Mouse (Mus musculus): Measurements from ENCODE around the gene Cacna1h. TPM values are rescaled to one million over a fixed set of nuclear protein-coding genes. Genes with fewer than 3 reads are reported as not detected.

Cacna1h gene
- polyA plus RNA-seq, 1 experiment from 2014 or later: 1.6 TPM

GRCm38 (mm10) chr17:25441417-25441816 is 7.8 kb upstream of the Cacna1h start:
- Histone ChIP-seq H3K27me3 (replicated peaks) (peaks cover 10% of the 10 kb centered on the region; the same call in 1 of the 2 replicates), H3K9ac (no peak overlapping the region), H3K4me2 (no peak overlapping the region), H3K4me1 (0 out of 2 replicates have a peak, but pooled peaks cover 6% of the 10 kb centered on the region), H3K4me3 (no peak overlapping the region), H3K36me3 (no peaks in the 10 kb centered on the region), H3K9me3 (replicated peaks) (no peaks in the 10 kb centered on the region), H3K27ac (no peak overlapping the region)
- ATAC-seq: peak; percentile 46
- 46% methylated on average over 6 of the region's 6 CpGs for WGBS (ENCODE audit: insufficient replicate concordance)

DNA sequence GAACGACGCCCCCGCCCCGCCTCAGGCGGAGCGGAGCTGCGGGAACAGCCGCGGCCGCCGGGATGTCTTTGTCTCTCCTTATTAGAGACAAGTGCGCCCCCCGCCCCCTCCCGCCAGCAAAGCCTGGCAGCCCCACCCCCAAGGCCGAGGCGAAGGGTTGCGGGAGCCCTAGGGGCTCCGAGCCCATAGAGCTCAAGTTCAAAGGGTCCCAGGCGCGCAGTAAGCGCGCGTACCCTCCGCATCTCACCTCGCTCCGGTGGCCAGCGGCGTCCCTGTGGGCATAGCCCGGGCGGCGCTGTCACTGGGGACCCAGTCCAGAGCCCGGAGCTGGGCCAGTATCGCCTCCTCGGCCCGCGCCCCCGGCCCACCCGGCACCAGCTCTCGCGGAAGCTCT is 363 bp downstream of the Cacna1h start:
- Histone ChIP-seq H3K4me2 (peak overlapping the region; percentile 67), H3K4me3 (peak overlapping the region; percentile 58), H3K36me3 (no peaks in the 10 kb centered on the region), H3K4me1 (peaks cover 13% of the 10 kb centered on the region), H3K27me3 (replicated peaks) (peaks cover 90% of the 10 kb centered on the region), H3K27ac (no peak overlapping the region), H3K9me3 (replicated peaks) (no peaks in the 10 kb centered on the region), H3K9ac (peak overlapping the region; percentile 54)
- ATAC-seq: peak; percentile 17
- under 1% methylated on average over 40 of the region's 40 CpGs for WGBS (ENCODE audit: insufficient replicate concordance)

DNA sequence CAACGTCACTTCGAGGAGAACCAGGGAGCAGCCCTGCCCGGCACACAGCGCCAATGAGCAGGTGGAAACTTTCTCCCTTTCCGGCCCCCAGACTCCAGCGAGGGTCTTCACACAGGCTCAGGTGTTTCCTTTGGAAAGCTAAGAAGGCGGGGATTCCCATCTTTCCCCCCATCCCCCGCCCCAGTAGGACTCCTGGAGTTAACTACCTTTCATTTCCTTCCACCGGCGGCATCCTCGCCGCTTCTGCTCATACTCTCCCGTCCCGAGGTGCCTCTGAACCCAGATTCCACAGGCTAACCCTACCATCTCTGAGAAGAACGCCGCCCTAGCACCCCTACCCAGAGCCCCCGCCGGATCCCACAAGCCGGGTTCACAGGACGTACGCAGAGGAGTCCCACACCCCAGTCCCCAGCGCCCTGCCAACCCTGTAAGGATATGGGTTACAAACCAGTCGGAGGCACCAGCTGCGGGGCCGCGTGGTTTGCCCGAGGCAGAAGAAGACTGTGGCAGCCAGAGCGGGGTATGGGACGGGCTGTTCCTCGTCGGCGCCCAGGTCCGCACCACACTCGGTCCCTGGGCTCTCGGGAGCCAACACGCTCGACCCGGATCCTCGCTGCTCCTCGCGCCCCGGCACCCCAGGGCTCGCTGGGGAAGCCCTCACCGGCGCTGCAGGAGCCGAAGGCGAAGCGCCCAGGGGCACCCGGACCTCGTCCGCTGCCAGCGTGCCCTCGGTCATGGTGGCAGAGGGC is 976 bp downstream of the Cacna1h start:
- no peak for ATAC-seq
- Histone ChIP-seq H3K4me1 (peaks cover 13% of the 10 kb centered on the region), H3K9me3 (replicated peaks) (no peaks in the 10 kb centered on the region), H3K36me3 (no peaks in the 10 kb centered on the region), H3K27me3 (replicated peaks) (peaks cover 92% of the 10 kb centered on the region), H3K9ac (0 out of 2 replicates have a peak overlapping the region, but pooled peaks have one; percentile 54), H3K4me2 (peak overlapping the region; percentile 67), H3K4me3 (peak overlapping the region; percentile 58), H3K27ac (no peak overlapping the region)
- 2% methylated on average over 53 of the region's 53 CpGs for WGBS (ENCODE audit: insufficient replicate concordance)

DNA sequence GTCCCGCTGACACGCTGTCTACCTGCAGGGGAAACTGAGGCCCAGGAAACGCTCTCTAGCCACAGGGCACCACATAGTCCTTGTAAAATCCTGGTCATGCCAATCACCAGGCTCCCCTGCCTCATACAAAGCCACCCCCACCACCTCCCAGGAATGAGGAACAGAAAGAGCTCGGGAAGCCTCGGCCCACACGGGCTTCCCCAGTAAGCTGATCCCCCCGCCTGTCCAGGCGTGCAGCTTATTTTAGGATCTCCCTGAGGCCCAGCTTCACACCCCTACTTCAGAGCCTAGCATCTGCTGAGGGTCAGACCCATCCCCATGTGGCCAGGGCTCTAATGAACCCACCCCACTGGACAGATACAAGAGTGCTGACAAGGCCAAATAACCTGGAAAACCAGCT is 3.0 kb downstream of the Cacna1h start:
- ATAC-seq: no peak
- H3K4me2 ChIP-seq: no peak overlapping the region
- H3K9ac ChIP-seq: no peak overlapping the region
- H3K27ac ChIP-seq: no peak overlapping the region
- no peak overlapping the region for H3K4me3 ChIP-seq
- H3K9me3 ChIP-seq (replicated peaks): no peaks in the 10 kb centered on the region
- peaks cover 13% of the 10 kb centered on the region for H3K4me1 ChIP-seq
- H3K27me3 ChIP-seq (replicated peaks): peaks cover 73% of the 10 kb centered on the region
- WGBS (ENCODE audit: insufficient replicate concordance): 39% methylated on average over 8 of the region's 8 CpGs
- no peaks in the 10 kb centered on the region for H3K36me3 ChIP-seq

- Histone ChIP-seq H3K36me3 (no peaks in the 10 kb centered on the region), H3K9ac (no peak overlapping the region), H3K4me1 (peaks cover 13% of the 10 kb centered on the region), H3K27me3 (replicated peaks) (peaks cover 67% of the 10 kb centered on the region), H3K9me3 (replicated peaks) (no peaks in the 10 kb centered on the region), H3K4me2 (no peak overlapping the region), H3K27ac (no peak overlapping the region), H3K4me3 (no peak overlapping the region)
- no peak for ATAC-seq
- 39% methylated on average over 6 of the region's 6 CpGs for whole genome bisulfite sequencing (ENCODE audit: insufficient replicate concordance)
These were observed 3.7 kb downstream of the Cacna1h start for GRCm38 (mm10) chr17:25429886-25430285.

GRCm38 (mm10) chr17:25429240-25429639 is 4.3 kb downstream of the Cacna1h start:
- H3K4me2 ChIP-seq: no peak overlapping the region
- no peak overlapping the region for H3K4me3 ChIP-seq
- no peak for ATAC-seq
- no peaks in the 10 kb centered on the region for H3K36me3 ChIP-seq
- H3K9me3 ChIP-seq (replicated peaks): no peaks in the 10 kb centered on the region
- H3K27me3 ChIP-seq (replicated peaks): peaks cover 60% of the 10 kb centered on the region
- no peak overlapping the region for H3K27ac ChIP-seq
- no peak overlapping the region for H3K9ac ChIP-seq
- 41% methylated on average over 5 of the region's 5 CpGs for WGBS (ENCODE audit: insufficient replicate concordance)
- H3K4me1 ChIP-seq: peaks cover 13% of the 10 kb centered on the region

- ATAC-seq: no peak
These were observed 6.1 kb downstream of the Cacna1h start for GRCm38 (mm10) chr17:25427441-25427840.

GRCm38 (mm10) chr17:25425996-25426395 is 7.6 kb downstream of the Cacna1h start:
- Histone ChIP-seq H3K36me3 (no peaks in the 10 kb centered on the region), H3K4me3 (no peak overlapping the region), H3K27me3 (replicated peaks) (peaks cover 36% of the 10 kb centered on the region), H3K27ac (no peak overlapping the region), H3K9me3 (replicated peaks) (no peaks in the 10 kb centered on the region), H3K9ac (no peak overlapping the region), H3K4me1 (no peaks in the 10 kb centered on the region), H3K4me2 (no peak overlapping the region)
- ATAC-seq: no peak
- WGBS (ENCODE audit: insufficient replicate concordance): 42% methylated on average over 2 of the region's 2 CpGs

More at GRCm38 (mm10) chr17:25427441-25427840, 6.1 kb downstream of the Cacna1h start:
- H3K36me3 ChIP-seq: no peaks in the 10 kb centered on the region
- 0 out of 2 replicates have a peak, but pooled peaks cover 7% of the 10 kb centered on the region for H3K4me1 ChIP-seq
- H3K9ac ChIP-seq: no peak overlapping the region
- no peaks in the 10 kb centered on the region for H3K9me3 ChIP-seq (replicated peaks)
- 40% methylated on average over 10 of the region's 10 CpGs for WGBS (ENCODE audit: insufficient replicate concordance)
- H3K4me3 ChIP-seq: no peak overlapping the region
- H3K4me2 ChIP-seq: no peak overlapping the region
- H3K27ac ChIP-seq: no peak overlapping the region
- H3K27me3 ChIP-seq (replicated peaks): peaks cover 42% of the 10 kb centered on the region

DNA sequence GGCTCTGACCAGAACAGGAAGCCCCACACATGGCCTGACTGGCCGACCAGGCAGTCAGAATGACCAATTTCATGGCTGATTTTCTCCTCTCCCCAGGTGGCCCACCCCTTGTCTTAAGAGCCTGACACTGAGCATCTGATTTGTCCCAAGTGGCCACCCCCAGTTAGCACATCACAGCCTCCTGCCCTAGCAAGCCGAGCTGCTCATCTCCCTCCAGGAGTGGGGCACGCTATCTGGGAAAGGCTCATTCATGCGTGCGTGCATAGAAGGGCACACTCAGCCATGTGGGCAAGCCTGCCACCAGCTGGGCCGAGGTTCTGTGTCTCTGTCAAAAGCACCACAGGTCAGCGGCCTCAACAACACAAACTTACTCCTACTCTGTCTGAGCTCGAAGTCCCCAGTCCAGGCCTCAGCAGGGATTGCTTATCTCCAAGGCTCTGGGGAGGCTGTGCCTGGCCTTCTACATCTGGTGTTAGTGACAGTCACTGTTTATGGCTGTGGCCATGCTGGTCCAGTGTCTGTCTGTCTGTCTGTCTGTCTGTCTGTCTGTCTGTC is 9.0 kb downstream of the Cacna1h start:
- H3K27ac ChIP-seq: no peak overlapping the region
- ATAC-seq: no peak

DNA sequence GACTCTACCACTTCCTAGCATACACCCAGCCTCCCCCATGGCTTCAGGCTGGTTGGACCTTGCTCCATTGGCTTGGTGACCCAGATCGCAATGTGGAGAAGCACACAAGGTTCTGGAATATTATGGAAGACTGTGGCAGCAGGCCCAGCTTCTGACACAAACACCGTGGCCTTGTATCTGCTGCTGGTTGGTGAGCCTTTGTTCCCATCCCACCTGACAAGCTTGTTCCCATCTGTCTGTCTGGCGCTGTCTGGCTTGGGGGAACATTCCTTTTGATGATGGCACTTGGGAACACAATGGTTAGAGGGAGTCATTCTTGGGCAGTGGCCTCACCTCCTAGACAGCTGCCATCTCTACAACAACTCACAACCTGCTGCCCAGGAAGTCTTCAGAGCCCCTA is 12.6 kb downstream of the Cacna1h start:
- Histone ChIP-seq H3K27ac (no peak overlapping the region), H3K9me3 (replicated peaks) (no peaks in the 10 kb centered on the region), H3K4me1 (peaks cover 12% of the 10 kb centered on the region), H3K4me3 (no peak overlapping the region), H3K9ac (no peak overlapping the region), H3K36me3 (no peaks in the 10 kb centered on the region), H3K4me2 (no peak overlapping the region), H3K27me3 (replicated peaks) (0 out of 2 replicates have a peak, but pooled peaks cover 8% of the 10 kb centered on the region)
- ATAC-seq: no peak
- WGBS (ENCODE audit: insufficient replicate concordance): 78% methylated on average over 3 of the region's 3 CpGs

More for the DNA sequence above, 9.0 kb downstream of the Cacna1h start:
- Histone ChIP-seq H3K4me3 (no peak overlapping the region), H3K36me3 (no peaks in the 10 kb centered on the region), H3K9me3 (replicated peaks) (no peaks in the 10 kb centered on the region), H3K4me1 (no peaks in the 10 kb centered on the region), H3K4me2 (no peak overlapping the region), H3K9ac (no peak overlapping the region), H3K27me3 (replicated peaks) (peaks cover 23% of the 10 kb centered on the region)
- 53% methylated on average over 8 of the region's 8 CpGs for WGBS (ENCODE audit: insufficient replicate concordance)

DNA sequence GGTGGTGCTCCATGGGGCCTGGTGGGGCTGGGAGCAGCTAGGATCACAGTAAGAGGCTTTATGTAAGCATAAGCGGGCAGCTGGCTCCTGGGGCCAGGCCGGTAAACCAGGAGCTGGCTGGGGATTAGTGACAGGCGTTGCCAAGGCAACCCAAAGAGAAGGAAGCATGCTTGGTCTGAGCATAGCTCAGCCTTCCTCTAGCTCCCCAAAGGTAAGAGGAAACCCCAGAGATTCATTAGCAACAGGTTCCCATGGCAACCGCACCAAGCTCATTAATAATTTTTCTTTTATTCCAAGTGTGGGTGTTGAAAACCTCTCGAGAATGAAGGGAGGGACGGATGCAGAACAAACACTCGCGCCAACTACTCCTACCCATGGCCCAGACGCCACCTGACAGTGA is 14.7 kb downstream of the Cacna1h start:
- peaks cover 25% of the 10 kb centered on the region for H3K4me1 ChIP-seq
- no peak overlapping the region for H3K9ac ChIP-seq
- no peak overlapping the region for H3K4me2 ChIP-seq
- ATAC-seq: no peak
- no peaks in the 10 kb centered on the region for H3K36me3 ChIP-seq
- 0 out of 2 replicates have a peak, but pooled peaks cover 8% of the 10 kb centered on the region for H3K27me3 ChIP-seq (replicated peaks)
- H3K4me3 ChIP-seq: no peak overlapping the region
- WGBS (ENCODE audit: insufficient replicate concordance): 39% methylated on average over 9 of the region's 9 CpGs
- H3K27ac ChIP-seq: no peak overlapping the region
- H3K9me3 ChIP-seq (replicated peaks): no peaks in the 10 kb centered on the region

DNA sequence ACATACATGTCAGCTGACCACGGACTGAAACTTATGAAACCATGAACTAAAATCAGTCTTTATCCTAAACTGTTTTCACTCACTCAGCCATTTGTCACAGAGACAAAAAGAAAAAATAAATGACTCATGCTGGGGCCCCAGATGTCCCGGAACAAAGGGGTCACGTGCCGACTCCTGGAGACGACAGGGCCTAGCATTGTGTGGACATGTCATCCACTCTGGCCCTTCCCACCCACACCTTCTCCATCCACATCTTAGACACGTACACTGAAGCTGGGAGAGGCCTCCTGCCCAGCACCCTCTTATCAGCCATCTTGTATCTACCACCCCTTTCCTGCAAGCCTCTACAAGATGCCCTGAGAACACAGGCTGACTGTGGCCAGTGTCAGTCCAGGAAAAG is 15.6 kb downstream of the Cacna1h start:
- H3K27me3 ChIP-seq (replicated peaks): 0 out of 2 replicates have a peak, but pooled peaks cover 8% of the 10 kb centered on the region
- WGBS (ENCODE audit: insufficient replicate concordance): 64% methylated on average over 6 of the region's 6 CpGs

More for the DNA sequence above, 15.6 kb downstream of the Cacna1h start:
- no peak for ATAC-seq
- peaks cover 25% of the 10 kb centered on the region for H3K4me1 ChIP-seq
- no peak overlapping the region for H3K4me2 ChIP-seq
- no peak overlapping the region for H3K9ac ChIP-seq
- no peak overlapping the region for H3K4me3 ChIP-seq
- no peaks in the 10 kb centered on the region for H3K9me3 ChIP-seq (replicated peaks)
- H3K36me3 ChIP-seq: no peaks in the 10 kb centered on the region
- no peak overlapping the region for H3K27ac ChIP-seq
